Mouse (Mus musculus) C2C12 (cell line): ENCODE data around the gene Bspry. TPM values are rescaled to one million over a fixed set of nuclear protein-coding genes. Genes with fewer than 3 reads are reported as not detected.
A peak's percentile ranks its signal among the peaks of the same experiment; 100 is the strongest.

Experiments
- H3K27me3 ChIP-seq: one replicate; pipeline ENCODE4 v1.6.1; 2011; ENCODE audit not compliant: control insufficient read depth, insufficient read depth, insufficient read length
- H3K36me3 ChIP-seq: one replicate; pipeline ENCODE4 v1.6.1; 2011; ENCODE audit not compliant: control insufficient read depth, insufficient read depth
- H3K4me3 ChIP-seq: one replicate; pipeline ENCODE4 v1.5.1; 2011; ENCODE audit warnings: mild to moderate bottlenecking, control low read depth; ENCODE audit not compliant: poor library complexity, insufficient read depth, severe bottlenecking
- H3K79me2 ChIP-seq: one replicate; pipeline ENCODE4 v1.6.1; 2011; ENCODE audit not compliant: control insufficient read depth, insufficient read depth
- H3K79me3 ChIP-seq: one replicate; pipeline ENCODE4 v1.6.1; 2011; ENCODE audit warnings: low read depth, control low read depth
- H3ac ChIP-seq: one replicate; pipeline ENCODE3; 2011; ENCODE audit warnings: low read depth; ENCODE audit not compliant: control insufficient read depth, insufficient read length
- CEBPB ChIP-seq: IDR thresholded peaks from one replicate; pipeline ENCODE4 v1.6.1; 2011; ENCODE audit warnings: low read depth, mild to moderate bottlenecking, control low read depth, moderate library complexity
- CTCF ChIP-seq: IDR thresholded peaks from one replicate; pipeline ENCODE4 v1.5.1; 2011; ENCODE audit not compliant: control insufficient read depth, insufficient read depth, insufficient read length
- FOSL1 ChIP-seq: IDR thresholded peaks from one replicate; pipeline ENCODE4 v1.8.0; 2011; ENCODE audit warnings: mild to moderate bottlenecking, low read length; ENCODE audit not compliant: poor library complexity, insufficient read depth, severe bottlenecking
- MAX ChIP-seq: IDR thresholded peaks from one replicate; pipeline ENCODE4 v1.6.1; 2011; ENCODE audit warnings: mild to moderate bottlenecking, control low read depth
- MYOD1 ChIP-seq: IDR thresholded peaks from one replicate; pipeline ENCODE4 v1.6.1; 2011; ENCODE audit warnings: low read depth; ENCODE audit not compliant: control insufficient read depth, insufficient read length
- MYOG ChIP-seq: IDR thresholded peaks from one replicate; pipeline ENCODE4 v1.6.1; 2011; ENCODE audit not compliant: control insufficient read depth, insufficient read length; ENCODE audit errors: extremely low read depth
- USF1 ChIP-seq: IDR thresholded peaks from one replicate; pipeline ENCODE4 v1.6.1; 2011; ENCODE audit warnings: low read depth, mild to moderate bottlenecking, control low read depth, moderate library complexity
- long read RNA-seq, 2 experiments: library from polyadenylated mRNA; unstranded; transcript quantifications; one replicate each; pipeline ENCODE4 v2.0.0; 2019 to 2020
- polyA plus RNA-seq: library from polyadenylated mRNA; unstranded; fragments of >200 nt; fragmentation: generic; extraction: Trizol; gene quantifications from one replicate; pipeline ENCODE4 v1.2.1, GENCODE M21; 2012; ENCODE audit warnings: missing spikeins

Gene Bspry
- 0.25 TPM for polyA plus RNA-seq
- long read RNA-seq, experiment 1, result 0 reads
- long read RNA-seq, experiment 2, result 0 reads

DNA sequence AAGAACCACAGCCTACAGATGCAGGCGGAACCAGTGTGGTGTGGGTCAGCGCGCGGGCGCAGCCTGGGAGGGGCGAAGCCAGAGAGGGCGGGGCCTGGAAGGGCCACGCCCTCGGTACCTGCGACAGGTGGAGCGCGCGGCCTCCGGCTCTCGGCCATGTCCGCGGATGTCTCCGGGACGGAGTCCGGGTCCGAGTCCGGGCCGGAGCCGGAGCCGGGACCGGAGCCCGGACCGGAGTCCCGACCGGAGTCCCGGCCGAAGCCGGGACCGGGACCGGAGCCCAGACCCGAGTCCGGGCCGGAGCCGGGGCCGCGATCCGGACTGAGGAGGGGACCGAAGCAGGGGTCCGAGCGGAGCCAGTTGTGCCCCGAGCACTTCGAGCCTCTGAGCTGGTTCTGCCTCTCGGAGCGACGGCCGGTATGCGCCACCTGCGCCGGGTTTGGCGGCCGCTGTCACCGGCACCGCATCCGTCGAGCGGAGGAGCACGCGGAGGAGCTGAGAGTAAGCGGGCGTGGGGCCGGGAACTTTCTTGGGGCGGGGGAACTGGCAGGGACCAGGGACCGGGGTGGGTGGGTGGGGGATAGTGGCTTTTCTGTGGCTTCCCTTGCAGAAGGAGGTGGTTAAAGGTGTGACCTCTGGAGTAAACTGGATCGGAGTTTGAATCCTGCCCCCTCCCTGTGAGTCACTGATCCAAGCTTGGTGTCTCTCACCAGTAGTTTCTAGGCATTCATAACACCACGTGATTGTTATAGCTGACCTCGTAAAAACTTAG is at the start of gene Bspry:
Gene Bspry, plus strand, starts transcription at position 117 of the 772 bp plus-strand sequence.
- H3K27me3 ChIP-seq, result no peaks in the 10 kb centered on the region
- no peak within 1 kb of the TSS for H3K4me3 ChIP-seq
- TF ChIP-seq FOSL1 (no peak), MYOG (no peak), MYOD1 (no peak), MAX (no peak), USF1 (no peak)
- no peaks in the 10 kb centered on the region for H3K79me2 ChIP-seq
- H3ac ChIP-seq, result no peak within 1 kb of the TSS
- H3K79me3 ChIP-seq, result no peaks in the 10 kb centered on the region
- H3K36me3 ChIP-seq, result no peaks in the 10 kb centered on the region

DNA sequence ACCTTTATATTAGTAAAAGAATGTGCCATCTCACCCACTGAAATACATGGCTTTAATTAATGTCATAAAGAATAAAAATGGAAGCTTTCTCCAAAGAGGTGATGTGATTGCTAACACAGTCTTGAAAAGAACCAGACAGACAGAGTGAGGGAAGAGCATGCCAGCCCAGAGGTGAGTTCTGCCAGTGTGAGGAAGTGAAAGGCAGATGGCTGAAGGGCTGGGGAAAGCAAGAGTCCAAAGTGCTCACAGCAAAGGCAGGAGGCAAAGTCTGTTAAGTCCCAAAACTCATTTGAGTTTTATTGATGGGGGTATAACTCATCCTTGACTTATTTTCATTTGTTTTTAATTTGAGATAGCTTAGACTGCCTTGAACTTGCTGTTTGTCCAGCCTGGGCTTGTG is 49.2 kb upstream of the Bspry start:
- no peaks in the 10 kb centered on the region for H3K36me3 ChIP-seq
- H3ac ChIP-seq, result no peak overlapping the region
- H3K27me3 ChIP-seq, result no peaks in the 10 kb centered on the region
- no peaks in the 10 kb centered on the region for H3K79me2 ChIP-seq
- no peaks in the 10 kb centered on the region for H3K79me3 ChIP-seq
- no peak overlapping the region for H3K4me3 ChIP-seq
- no peak for TF ChIP-seq CTCF
- TF ChIP-seq MYOD1, result no peak
- TF ChIP-seq FOSL1, result no peak
- no peak for TF ChIP-seq MAX
- no peak for TF ChIP-seq CEBPB
- TF ChIP-seq USF1, result no peak
- no peak for TF ChIP-seq MYOG

DNA sequence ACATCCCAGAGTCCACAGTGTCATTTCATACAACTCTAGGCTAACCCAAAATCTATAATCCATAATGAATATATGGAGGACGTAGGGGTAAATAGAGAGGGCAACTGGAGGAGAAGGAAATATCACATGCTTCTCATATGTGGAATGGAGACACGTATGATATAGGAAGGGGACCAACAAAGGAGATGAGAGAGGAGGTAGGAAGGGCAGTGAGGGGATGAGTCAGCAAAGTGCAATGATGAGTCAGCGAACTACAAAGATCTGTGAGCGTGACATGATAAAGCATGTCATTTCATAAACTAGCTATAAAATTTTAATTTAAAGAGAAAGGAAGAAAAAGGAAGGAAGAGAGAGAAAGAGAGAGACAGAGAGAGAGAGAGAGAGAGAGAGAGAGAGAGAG is 48.3 kb upstream of the Bspry start:
- Histone ChIP-seq H3K27me3 (no peaks in the 10 kb centered on the region), H3K79me2 (no peaks in the 10 kb centered on the region), H3K4me3 (no peak overlapping the region), H3K36me3 (no peaks in the 10 kb centered on the region), H3K79me3 (no peaks in the 10 kb centered on the region), H3ac (no peak overlapping the region)
- TF ChIP-seq MAX (no peak), FOSL1 (peak; percentile 76), CTCF (no peak), CEBPB (no peak), USF1 (no peak), MYOD1 (no peak), MYOG (no peak)

DNA sequence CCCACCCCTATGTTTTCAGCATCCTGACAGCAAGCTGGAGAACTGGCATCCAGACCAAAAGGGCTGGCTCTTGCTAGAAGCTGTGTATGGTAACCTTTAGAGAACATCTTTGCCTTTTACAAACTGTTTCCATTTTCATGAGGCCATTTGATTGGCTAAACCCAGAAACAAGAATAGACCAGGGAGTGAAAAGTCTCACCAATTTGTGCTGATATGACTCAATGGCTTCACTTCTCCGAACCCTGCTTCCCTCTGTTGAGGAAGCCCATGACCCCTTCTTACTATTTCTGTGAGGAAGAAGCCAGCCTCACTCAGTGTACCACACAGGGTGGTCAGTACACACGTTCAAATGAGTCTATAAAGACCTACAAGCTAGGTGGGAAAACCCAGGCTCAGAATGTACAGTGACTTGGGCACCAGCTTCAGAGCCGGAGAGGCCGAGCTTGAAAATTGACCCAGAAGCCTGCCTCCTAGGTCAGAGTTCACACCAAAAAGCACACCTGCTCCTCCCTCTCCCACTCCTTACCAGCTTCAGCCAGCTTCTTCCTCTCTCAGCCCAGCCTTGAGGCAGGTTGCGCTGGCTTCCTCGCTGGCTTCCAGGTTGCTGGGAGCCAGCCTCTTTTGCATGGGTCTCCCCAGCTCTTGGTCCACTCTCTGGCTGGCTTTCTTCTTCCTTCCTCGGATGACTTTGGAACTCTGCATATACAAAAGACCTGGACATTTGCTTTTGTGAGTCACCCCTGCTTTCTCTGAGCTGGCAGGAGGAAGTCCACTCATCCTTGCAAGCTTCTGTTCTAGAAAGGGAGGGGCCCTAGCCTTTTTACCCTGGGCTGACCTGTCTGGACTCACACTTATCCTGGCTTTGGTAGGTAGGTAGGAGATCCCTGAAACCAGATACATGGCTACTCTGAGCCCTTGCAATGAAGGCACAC is 45.6 kb upstream of the Bspry start:
- H3K27me3 ChIP-seq, result no peaks in the 10 kb centered on the region
- no peaks in the 10 kb centered on the region for H3K79me2 ChIP-seq
- no peak overlapping the region for H3K4me3 ChIP-seq
- no peaks in the 10 kb centered on the region for H3K36me3 ChIP-seq
- H3ac ChIP-seq, result no peak overlapping the region
- H3K79me3 ChIP-seq, result no peaks in the 10 kb centered on the region
- TF ChIP-seq MYOG (no peak), MAX (no peak), USF1 (no peak), CEBPB (no peak), MYOD1 (no peak), FOSL1 (no peak), CTCF (no peak)

DNA sequence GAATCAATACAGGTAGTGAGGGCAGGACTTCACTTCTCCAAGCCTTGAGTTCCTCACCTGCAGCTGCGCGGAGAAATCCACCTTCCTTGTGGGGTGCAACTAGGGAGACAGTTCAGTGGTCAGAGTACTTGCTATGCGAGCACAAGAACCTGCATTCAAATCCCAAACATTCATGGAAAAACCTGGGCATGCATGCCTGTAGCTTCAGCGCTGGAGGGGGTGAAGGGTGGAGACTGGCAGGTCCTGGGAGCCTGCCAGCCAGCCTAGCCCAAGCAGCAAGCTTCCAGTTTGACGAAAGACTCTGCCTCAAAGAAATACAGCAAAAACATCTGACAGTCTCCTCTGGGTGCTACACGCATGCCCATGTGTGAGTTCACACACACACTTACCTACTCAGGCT is 44.8 kb upstream of the Bspry start, which contains the start of gene Rnf183:
Gene Rnf183, minus strand, starts transcription at position 172 of the 400 bp plus-strand sequence.
- TF ChIP-seq MYOG (no peak), CEBPB (no peak), MAX (no peak), FOSL1 (no peak), MYOD1 (no peak), CTCF (no peak), USF1 (no peak)
- H3K79me3 ChIP-seq, result no peaks in the 10 kb centered on the region
- H3K79me2 ChIP-seq, result no peaks in the 10 kb centered on the region
- no peaks in the 10 kb centered on the region for H3K36me3 ChIP-seq
- no peaks in the 10 kb centered on the region for H3K27me3 ChIP-seq
- H3K4me3 ChIP-seq, result no peak within 1 kb of the TSS
- no peak within 1 kb of the TSS for H3ac ChIP-seq

DNA sequence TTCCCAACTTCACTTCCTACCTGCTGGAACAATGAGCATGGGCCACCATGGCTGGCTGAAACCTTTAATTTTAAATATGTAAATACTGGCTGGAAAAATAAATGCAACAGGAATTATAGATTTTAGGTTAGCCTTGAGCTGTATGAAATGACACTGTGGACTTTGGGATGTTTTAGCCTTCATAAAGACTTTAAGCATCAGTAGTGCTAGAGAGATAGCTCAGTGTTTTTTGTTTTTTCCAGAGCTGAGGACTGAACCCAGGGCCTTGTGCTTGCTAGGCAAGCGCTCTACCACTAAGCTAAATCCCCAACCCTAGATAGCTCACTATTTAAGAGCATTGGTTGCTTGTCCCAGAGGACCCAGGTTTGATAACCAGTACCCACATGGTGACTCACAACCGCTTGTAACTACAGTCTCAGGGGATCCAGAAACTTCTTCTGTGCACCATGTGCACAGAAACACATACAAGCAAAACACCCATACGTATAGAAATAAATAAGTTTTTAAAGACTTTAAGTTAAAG is 42.5 kb upstream of the Bspry start:
- TF ChIP-seq CTCF (no peak), MYOG (no peak), USF1 (no peak), MAX (no peak), CEBPB (no peak), MYOD1 (no peak), FOSL1 (no peak)
- Histone ChIP-seq H3K79me3 (no peaks in the 10 kb centered on the region), H3ac (no peak overlapping the region), H3K4me3 (no peak overlapping the region), H3K27me3 (no peaks in the 10 kb centered on the region), H3K36me3 (no peaks in the 10 kb centered on the region), H3K79me2 (no peaks in the 10 kb centered on the region)
